Mouse (Mus musculus): ENCODE data around the gene Il16. TPM values are rescaled to one million over a fixed set of nuclear protein-coding genes. Genes with fewer than 3 reads are reported as not detected.

The Il16 gene
- total and polyA plus RNA-seq, 2 experiments, result 1.5 to 4.1 TPM

DNA sequence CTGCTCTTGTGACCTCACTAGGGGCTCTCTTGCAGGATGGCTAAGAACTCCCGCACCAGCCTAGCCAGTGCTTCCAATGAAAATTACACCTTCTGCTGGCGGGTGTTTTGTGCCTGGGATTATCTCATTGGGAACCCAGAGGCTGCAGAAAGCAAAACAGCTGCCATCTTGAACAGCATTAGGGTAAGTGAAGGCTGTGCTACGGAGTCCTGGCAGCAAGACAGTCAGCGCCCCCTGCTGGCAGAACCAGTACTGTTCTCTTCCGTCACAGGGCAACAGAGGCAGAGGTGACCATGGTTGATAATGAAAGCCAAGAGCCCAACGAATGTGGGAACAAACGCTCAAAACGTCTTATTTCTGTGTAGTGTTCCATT is 145.6 kb downstream of the Il16 start:
- Histone ChIP-seq H3K4me1 (ENCODE audit: control insufficient read depth, insufficient read depth, low read length) (no peaks in the 10 kb centered on the region), H3K27me3 (ENCODE audit: control insufficient read depth, insufficient read depth, low read length) (no peaks in the 10 kb centered on the region), H3K36me3 (ENCODE audit: control insufficient read depth, insufficient read depth, low read length) (no peaks in the 10 kb centered on the region), H3K9ac (ENCODE audit: low read depth, low read length) (no peak overlapping the region), H3K27ac (replicated peaks; ENCODE audit: insufficient read depth, low read depth, low read length) (no peak overlapping the region), H3K4me3 (ENCODE audit: insufficient read depth, low read depth, low read length) (no peak overlapping the region), H3K79me2 (ENCODE audit: control insufficient read depth, insufficient read depth, low read length) (no peaks in the 10 kb centered on the region)
- 51% methylated on average over 8 of the region's 8 CpGs for WGBS
- TF ChIP-seq CTCF (IDR thresholded peaks at IDR 0.05; ENCODE audit: low read depth, low read length), result peak; percentile 92
- no peak for TF ChIP-seq POLR2A (IDR thresholded peaks at IDR 0.05; ENCODE audit: extremely low read depth, insufficient read depth, low read length)
- DNase-seq (ENCODE audit: extremely low read depth, low read depth, low spot score), result peak; percentile 44

DNA sequence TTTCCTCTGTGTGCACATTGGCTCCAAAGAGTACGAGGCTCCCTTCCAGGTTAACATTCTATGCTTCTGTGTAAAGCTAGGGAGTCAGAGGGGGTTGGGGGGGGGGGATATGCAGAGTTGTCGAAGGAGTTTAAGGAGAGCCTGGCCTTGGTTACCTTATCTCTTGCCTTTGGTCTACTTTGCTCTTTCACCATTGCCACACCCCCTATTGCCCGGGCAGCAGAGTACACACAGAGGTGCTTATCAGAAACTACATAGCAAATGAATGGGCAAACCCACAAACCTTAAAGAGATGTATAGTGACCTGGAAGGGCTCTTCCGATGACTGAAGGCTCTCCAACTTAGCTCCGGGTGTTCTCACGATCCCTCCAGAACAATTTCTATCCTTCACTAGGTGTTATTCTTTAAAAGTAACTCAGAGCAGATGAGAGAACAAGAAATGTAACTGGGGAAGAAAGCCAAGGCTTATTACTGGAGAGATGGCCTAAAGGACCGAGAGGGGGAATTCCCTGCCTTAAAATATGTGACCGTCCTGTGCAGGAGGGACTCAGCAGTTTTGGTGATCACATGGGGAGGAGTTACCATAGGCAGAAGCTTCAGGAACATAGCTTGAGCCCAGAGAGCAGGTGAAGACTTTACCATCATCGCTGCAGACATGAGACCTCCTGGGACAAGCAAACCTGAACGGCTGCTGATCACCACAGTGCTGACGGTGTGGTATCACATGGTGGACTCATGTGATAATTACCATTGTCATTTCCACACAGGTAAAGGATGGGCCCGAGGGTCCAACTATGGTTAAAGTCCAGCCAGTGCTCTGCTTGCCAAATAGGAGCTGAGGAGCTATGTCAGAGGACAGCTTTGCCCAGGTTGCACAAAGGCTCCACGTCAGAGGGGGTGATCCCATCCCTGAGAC is 146.3 kb downstream of the Il16 start:
- Histone ChIP-seq H3K79me2 (ENCODE audit: control insufficient read depth, insufficient read depth, low read length) (no peaks in the 10 kb centered on the region), H3K4me1 (ENCODE audit: control insufficient read depth, insufficient read depth, low read length) (no peaks in the 10 kb centered on the region), H3K27ac (replicated peaks; ENCODE audit: insufficient read depth, low read depth, low read length) (no peak overlapping the region), H3K27me3 (ENCODE audit: control insufficient read depth, insufficient read depth, low read length) (no peaks in the 10 kb centered on the region), H3K36me3 (ENCODE audit: control insufficient read depth, insufficient read depth, low read length) (no peaks in the 10 kb centered on the region), H3K4me3 (ENCODE audit: insufficient read depth, low read depth, low read length) (no peak overlapping the region), H3K9ac (ENCODE audit: low read depth, low read length) (no peak overlapping the region)
- TF ChIP-seq POLR2A (IDR thresholded peaks at IDR 0.05; ENCODE audit: extremely low read depth, insufficient read depth, low read length), result no peak
- no peak for TF ChIP-seq CTCF (IDR thresholded peaks at IDR 0.05; ENCODE audit: low read depth, low read length)
- peak; percentile 9 for DNase-seq (ENCODE audit: extremely low read depth, low read depth, low spot score)
- 52% methylated on average over 13 of the region's 13 CpGs for WGBS

DNA sequence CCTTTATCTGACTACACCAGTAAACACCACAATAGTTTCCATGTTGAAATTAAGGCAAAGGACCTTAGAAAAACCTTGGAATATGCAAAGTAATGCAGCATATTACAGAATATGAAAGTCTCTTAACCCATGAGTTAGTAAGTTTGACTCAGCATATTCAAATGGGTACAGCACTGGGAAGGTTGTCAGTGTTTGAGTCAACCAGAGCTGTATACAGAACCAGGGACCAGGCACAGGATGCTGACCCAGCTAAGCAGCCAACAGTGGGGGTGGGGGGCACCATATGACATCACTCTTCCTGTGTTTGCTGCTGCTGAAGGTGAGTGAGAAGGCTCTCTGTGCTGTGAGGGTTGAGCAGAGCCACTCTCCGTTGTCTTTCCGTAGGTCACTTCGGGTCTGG is 148.5 kb downstream of the Il16 start:
- TF ChIP-seq CTCF (IDR thresholded peaks at IDR 0.05; ENCODE audit: low read depth, low read length) (no peak), POLR2A (IDR thresholded peaks at IDR 0.05; ENCODE audit: extremely low read depth, insufficient read depth, low read length) (no peak)
- DNase-seq (ENCODE audit: extremely low read depth, low read depth, low spot score), result no peak
- Histone ChIP-seq H3K79me2 (ENCODE audit: control insufficient read depth, insufficient read depth, low read length) (no peaks in the 10 kb centered on the region), H3K9ac (ENCODE audit: low read depth, low read length) (no peak overlapping the region), H3K36me3 (ENCODE audit: control insufficient read depth, insufficient read depth, low read length) (no peaks in the 10 kb centered on the region), H3K27ac (replicated peaks; ENCODE audit: insufficient read depth, low read depth, low read length) (no peak overlapping the region), H3K27me3 (ENCODE audit: control insufficient read depth, insufficient read depth, low read length) (no peaks in the 10 kb centered on the region), H3K4me3 (ENCODE audit: insufficient read depth, low read depth, low read length) (no peak overlapping the region), H3K4me1 (ENCODE audit: control insufficient read depth, insufficient read depth, low read length) (no peaks in the 10 kb centered on the region)
- WGBS, result 95% methylated on average over 3 of the region's 3 CpGs

DNA sequence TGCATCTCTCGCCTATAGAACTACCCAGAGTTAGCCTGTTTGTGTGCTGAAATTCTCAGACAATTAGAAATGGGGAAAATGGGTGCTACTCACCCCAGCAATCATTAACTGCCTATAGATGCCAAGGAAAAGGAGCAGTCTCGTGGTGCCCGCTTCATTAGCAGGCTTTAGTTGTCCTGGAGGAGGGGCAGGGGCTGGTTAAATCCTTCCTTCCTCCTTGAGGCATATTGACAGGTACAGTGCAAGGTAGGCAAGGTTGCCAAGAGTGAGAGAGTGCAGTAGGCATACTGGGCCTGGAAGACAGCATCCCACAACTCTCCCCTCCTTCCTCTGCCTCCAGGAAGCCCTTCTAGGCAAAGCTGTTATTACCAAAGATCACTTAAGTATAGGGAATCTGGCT is 151.5 kb downstream of the Il16 start:
- no peaks in the 10 kb centered on the region for H3K27me3 ChIP-seq (ENCODE audit: control insufficient read depth, insufficient read depth, low read length)
- no peaks in the 10 kb centered on the region for H3K4me1 ChIP-seq (ENCODE audit: control insufficient read depth, insufficient read depth, low read length)
- H3K4me3 ChIP-seq (ENCODE audit: insufficient read depth, low read depth, low read length), result no peak overlapping the region
- 86% methylated on average over 3 of the region's 3 CpGs for WGBS
- H3K27ac ChIP-seq (replicated peaks; ENCODE audit: insufficient read depth, low read depth, low read length), result no peak overlapping the region
- no peaks in the 10 kb centered on the region for H3K79me2 ChIP-seq (ENCODE audit: control insufficient read depth, insufficient read depth, low read length)
- no peak for TF ChIP-seq POLR2A (IDR thresholded peaks at IDR 0.05; ENCODE audit: extremely low read depth, insufficient read depth, low read length)
- TF ChIP-seq CTCF (IDR thresholded peaks at IDR 0.05; ENCODE audit: low read depth, low read length), result no peak
- H3K36me3 ChIP-seq (ENCODE audit: control insufficient read depth, insufficient read depth, low read length), result no peaks in the 10 kb centered on the region
- no peak for DNase-seq (ENCODE audit: extremely low read depth, low read depth, low spot score)
- no peak overlapping the region for H3K9ac ChIP-seq (ENCODE audit: low read depth, low read length)

Other genes with a start within 250 kb of the Il16 start
- 0.20 and 0.28 TPM in 2 replicates for gene Tmc3, start 160.8 kb downstream of the Il16 start, total RNA-seq (2014; rRNA removed)
- 0.06 and 0.15 TPM in 2 replicates for gene Tmc3, start 160.8 kb downstream of the Il16 start, polyA plus RNA-seq (2012; rRNA removed)
- 127 and 130 TPM in 2 replicates for gene Stard5, start 113.8 kb downstream of the Il16 start, total RNA-seq (2014; rRNA removed)
- 66.9 and 71.2 TPM in 2 replicates for gene Stard5, start 113.8 kb downstream of the Il16 start, polyA plus RNA-seq (2012; rRNA removed)
- not detected in 2 replicates for gene Cfap161, start 49.2 kb upstream of the Il16 start, total RNA-seq (2014; rRNA removed)
- not detected in 2 replicates for gene Cfap161, start 49.2 kb upstream of the Il16 start, polyA plus RNA-seq (2012; rRNA removed)
- gene Tlnrd1, start 138.6 kb upstream of the Il16 start, total RNA-seq (2014; rRNA removed), result 1.8 and 2.6 TPM in 2 replicates
- 2.9 and 4.6 TPM in 2 replicates for gene Tlnrd1, start 138.6 kb upstream of the Il16 start, polyA plus RNA-seq (2012; rRNA removed)
- gene Mesd, start 138.7 kb upstream of the Il16 start, total RNA-seq (2014; rRNA removed), result 10.8 and 13.6 TPM in 2 replicates
- 6.7 and 8.2 TPM in 2 replicates for gene Mesd, start 138.7 kb upstream of the Il16 start, polyA plus RNA-seq (2012; rRNA removed)